Mouse (Mus musculus) ES-Bruce4 (cell line): ENCODE measurements around the gene Gpr68. TPM values are rescaled to one million over a fixed set of nuclear protein-coding genes. Genes with fewer than 3 reads are reported as not detected.

Experiments used
- H3K27ac ChIP-seq: 2 replicates; pipeline ENCODE4 v1.5.1; 2012; ENCODE audit warnings: low read length, inconsistent platforms; ENCODE audit not compliant: insufficient read depth
- H3K27me3 ChIP-seq: 2 replicates; pipeline ENCODE4 v1.6.1; 2012; ENCODE audit warnings: mild to moderate bottlenecking, low read length, inconsistent platforms; ENCODE audit not compliant: control insufficient read depth, poor library complexity, insufficient read depth, severe bottlenecking
- H3K36me3 ChIP-seq: 2 replicates; pipeline ENCODE4 v1.6.1; 2012; ENCODE audit warnings: inconsistent platforms, mild to moderate bottlenecking, low read length, moderate library complexity; ENCODE audit not compliant: control insufficient read depth, poor library complexity, insufficient read depth, severe bottlenecking
- H3K4me1 ChIP-seq: one replicate; pipeline ENCODE4 v1.8.1; 2011; ENCODE audit warnings: low read length; ENCODE audit not compliant: control insufficient read depth, insufficient read depth
- H3K4me3 ChIP-seq: 2 replicates; pipeline ENCODE4 v1.5.1; 2011; ENCODE audit warnings: low read depth, mild to moderate bottlenecking, low read length
- H3K9ac ChIP-seq: 2 replicates; pipeline ENCODE4 v1.6.1; 2012; ENCODE audit warnings: low read depth, mild to moderate bottlenecking, inconsistent platforms; ENCODE audit not compliant: poor library complexity, severe bottlenecking
- H3K9me3 ChIP-seq: replicated peaks from 2 replicates; pipeline ENCODE4 v1.6.1; 2012; ENCODE audit warnings: mild to moderate bottlenecking, low read length, inconsistent platforms; ENCODE audit not compliant: control insufficient read depth, poor library complexity, insufficient read depth, severe bottlenecking
- CTCF ChIP-seq: IDR thresholded peaks from one replicate; pipeline ENCODE4 v1.8.1; 2011; ENCODE audit warnings: low read depth, low read length
- EP300 ChIP-seq: IDR thresholded peaks from 2 replicates; pipeline ENCODE4 v1.6.1; 2011; ENCODE audit warnings: low read depth, low read length; ENCODE audit not compliant: insufficient read depth
- POLR2A ChIP-seq: IDR thresholded peaks from one replicate; pipeline ENCODE4 v1.8.1; 2011; ENCODE audit warnings: low read length; ENCODE audit not compliant: insufficient read depth
- polyA plus RNA-seq: library from polyadenylated mRNA; stranded (reverse); fragments of >200 nt; gene quantifications from 2 replicates; pipeline ENCODE4 v1.2.4, GENCODE M21; 2011; ENCODE audit warnings: low read depth; ENCODE audit not compliant: missing spikeins, insufficient read depth, insufficient read length

Gene Gpr68
- polyA plus RNA-seq, 1 experiment, result 0.43 TPM

- Histone ChIP-seq H3K9me3 (no peaks in the 10 kb centered on the region), H3K4me1 (no peaks in the 10 kb centered on the region), H3K4me3 (no peak overlapping the region), H3K9ac (no peak overlapping the region), H3K27me3 (no peaks in the 10 kb centered on the region), H3K36me3 (no peaks in the 10 kb centered on the region), H3K27ac (no peak overlapping the region)
- TF ChIP-seq CTCF (no peak), POLR2A (no peak)
Observed at GRCm38 (mm10) chr12:100839926-100840325, 68.1 kb downstream of the Gpr68 start.

- Histone ChIP-seq H3K4me3 (no peak overlapping the region), H3K9me3 (no peaks in the 10 kb centered on the region), H3K4me1 (no peaks in the 10 kb centered on the region), H3K27ac (no peak overlapping the region), H3K36me3 (no peaks in the 10 kb centered on the region), H3K9ac (no peak overlapping the region), H3K27me3 (no peaks in the 10 kb centered on the region)
- TF ChIP-seq POLR2A (no peak), CTCF (no peak), EP300 (no peak)
Observed at GRCm38 (mm10) chr12:100839079-100839600, 68.9 kb downstream of the Gpr68 start.

GRCm38 (mm10) chr12:100837208-100837607, 70.8 kb downstream of the Gpr68 start:
- no peak overlapping the region for H3K9ac ChIP-seq
- peaks cover under 1% of the 10 kb centered on the region for H3K4me1 ChIP-seq
- H3K4me3 ChIP-seq, result no peak overlapping the region
- H3K27ac ChIP-seq, result no peak overlapping the region
- H3K27me3 ChIP-seq, result no peaks in the 10 kb centered on the region
- TF ChIP-seq CTCF (no peak), EP300 (no peak), POLR2A (no peak)
- H3K9me3 ChIP-seq, result no peaks in the 10 kb centered on the region
- no peaks in the 10 kb centered on the region for H3K36me3 ChIP-seq

GRCm38 (mm10) chr12:100831629-100832325, 76.2 kb downstream of the Gpr68 start:
- Histone ChIP-seq H3K27ac (no peak overlapping the region), H3K36me3 (no peaks in the 10 kb centered on the region)
- TF ChIP-seq POLR2A, result no peak
- no peak for TF ChIP-seq CTCF
- TF ChIP-seq EP300, result peak; percentile 71

GRCm38 (mm10) chr12:100831021-100831420, 77.0 kb downstream of the Gpr68 start:
- Histone ChIP-seq H3K36me3 (no peaks in the 10 kb centered on the region), H3K4me3 (no peak overlapping the region), H3K9ac (no peak overlapping the region), H3K4me1 (peaks cover 8% of the 10 kb centered on the region), H3K27ac (no peak overlapping the region), H3K27me3 (no peaks in the 10 kb centered on the region), H3K9me3 (peaks cover 6% of the 10 kb centered on the region)
- TF ChIP-seq CTCF (no peak), EP300 (no peak), POLR2A (no peak)

More at GRCm38 (mm10) chr12:100831629-100832325, 76.2 kb downstream of the Gpr68 start:
- Histone ChIP-seq H3K4me1 (peaks cover 8% of the 10 kb centered on the region), H3K9me3 (peaks cover 6% of the 10 kb centered on the region), H3K9ac (no peak overlapping the region), H3K4me3 (no peak overlapping the region), H3K27me3 (no peaks in the 10 kb centered on the region)

Other genes with a start within 250 kb of the Gpr68 start
- 12.3 and 13.2 TPM in 2 replicates for gene Rps6ka5, start 181.2 kb downstream of the Gpr68 start, polyA plus RNA-seq
- 0.48 and 1.9 TPM in 2 replicates for gene Dglucy, start 129.1 kb downstream of the Gpr68 start, polyA plus RNA-seq
- 69.0 and 73.5 TPM in 2 replicates for gene Ccdc88c, start 120.9 kb upstream of the Gpr68 start, polyA plus RNA-seq
- 125 and 144 TPM in 2 replicates for gene Ppp4r3a, start 175.5 kb upstream of the Gpr68 start, polyA plus RNA-seq